Mouse (Mus musculus) embryonic facial prominence, embryonic 10.5 days (tissue): ENCODE measurements around the gene Rtl6. TPM values are rescaled to one million over a fixed set of nuclear protein-coding genes. Genes with fewer than 3 reads are reported as not detected.

Experiments
- DNase-seq: peaks from one replicate; pipeline ENCODE4 v3.0.0-alpha.2; 2017; ENCODE audit warnings: low spot score
- H3K27ac ChIP-seq: fragments of 300-500 bp; sonication (generic); replicated peaks from 2 replicates; pipeline ENCODE4 v1.5.1; 2016; ENCODE audit warnings: mild to moderate bottlenecking
- H3K27me3 ChIP-seq: fragments of 300-500 bp; sonication (generic); replicated peaks from 2 replicates; pipeline ENCODE4 v1.6.1; 2016; ENCODE audit warnings: low read depth, mild to moderate bottlenecking; ENCODE audit not compliant: poor library complexity, severe bottlenecking
- H3K36me3 ChIP-seq: fragments of 300-500 bp; sonication (generic); replicated peaks from 2 replicates; pipeline ENCODE4 v1.6.1; 2016; ENCODE audit warnings: mild to moderate bottlenecking, moderate library complexity
- H3K4me1 ChIP-seq: fragments of 300-500 bp; sonication (generic); 2 replicates; pipeline ENCODE4 v1.6.1; 2016
- H3K4me3 ChIP-seq: fragments of 300-500 bp; sonication (generic); 2 replicates; pipeline ENCODE4 v1.5.1; 2016; ENCODE audit warnings: mild to moderate bottlenecking, moderate library complexity
- H3K9me3 ChIP-seq: fragments of 300-500 bp; sonication (generic); 2 replicates; pipeline ENCODE4 v1.6.1; 2016; ENCODE audit warnings: mild to moderate bottlenecking
- WGBS: fragments of 180-500 bp; shearing (Covaris S2); methylation state at CpG from one replicate; pipeline ENCODE4 v1.1.7; 2016; 5-methylcytosine and 5-hydroxymethylcytosine counted together
- polyA plus RNA-seq: library from polyadenylated mRNA; unstranded; fragments of >200 nt; fragmentation: Nextera tagmentation; extraction: Ambion mirVana; gene quantifications from 2 replicates; pipeline ENCODE4 v1.2.1, GENCODE M21; 2016

Gene Rtl6
- polyA plus RNA-seq, 1 experiment from 2014 or later, result 26.0 TPM

- Histone ChIP-seq H3K36me3 (no peaks in the 10 kb centered on the region), H3K27me3 (no peaks in the 10 kb centered on the region; the same call in 1 of the 2 replicates), H3K9me3 (peaks cover 2% of the 10 kb centered on the region; the same call in 1 of the 2 replicates), H3K4me1 (no peaks in the 10 kb centered on the region), H3K4me3 (no peak overlapping the region), H3K27ac (no peak overlapping the region)
- WGBS, result 59% methylated on average over 4 of the region's 4 CpGs
- DNase-seq, result no peak
Measured at GRCm38 (mm10) chr15:84577019-84577418, 19.4 kb upstream of the Rtl6 start.

- Histone ChIP-seq H3K9me3 (no peaks in the 10 kb centered on the region), H3K27me3 (no peaks in the 10 kb centered on the region), H3K27ac (peak overlapping the region; percentile 54; the same call in 1 of the 2 replicates), H3K4me1 (peaks cover 1% of the 10 kb centered on the region; the same call in 1 of the 2 replicates), H3K4me3 (no peak overlapping the region), H3K36me3 (no peaks in the 10 kb centered on the region)
- 63% methylated on average over 17 of the region's 17 CpGs for WGBS
- DNase-seq, result peak; percentile 13
Measured at GRCm38 (mm10) chr15:84566568-84567110, 9.0 kb upstream of the Rtl6 start.

GRCm38 (mm10) chr15:84561501-84561900 lies 3.9 kb upstream of the Rtl6 start:
- Histone ChIP-seq H3K9me3 (peaks cover 5% of the 10 kb centered on the region), H3K27ac (no peak overlapping the region), H3K27me3 (0 out of 2 replicates have a peak, but pooled peaks cover 10% of the 10 kb centered on the region), H3K4me1 (peaks cover 28% of the 10 kb centered on the region), H3K36me3 (peaks cover 6% of the 10 kb centered on the region), H3K4me3 (no peak overlapping the region)
- WGBS, result 74% methylated on average over 2 of the region's 2 CpGs
- no peak for DNase-seq

GRCm38 (mm10) chr15:84556674-84557073 lies 949 bp downstream of the Rtl6 start:
- Histone ChIP-seq H3K27ac (peak overlapping the region; percentile 94), H3K4me3 (peak overlapping the region; percentile 75), H3K27me3 (0 out of 2 replicates have a peak, but pooled peaks cover 10% of the 10 kb centered on the region), H3K36me3 (peaks cover 43% of the 10 kb centered on the region), H3K4me1 (peaks cover 49% of the 10 kb centered on the region), H3K9me3 (peaks cover 11% of the 10 kb centered on the region)
- no peak for DNase-seq
- 97% methylated on average over 17 of the region's 17 CpGs for WGBS

GRCm38 (mm10) chr15:84551065-84551464 lies 6.6 kb downstream of the Rtl6 start:
- 84% methylated on average over 4 of the region's 4 CpGs for WGBS
- no peaks in the 10 kb centered on the region for H3K27me3 ChIP-seq
- H3K36me3 ChIP-seq, result peaks cover 32% of the 10 kb centered on the region
- H3K27ac ChIP-seq, result no peak overlapping the region
- no peak for DNase-seq
- peaks cover under 1% of the 10 kb centered on the region; the same call in 1 of the 2 replicates for H3K9me3 ChIP-seq
- H3K4me1 ChIP-seq, result peaks cover 18% of the 10 kb centered on the region
- H3K4me3 ChIP-seq, result no peak overlapping the region

- Histone ChIP-seq H3K9me3 (no peaks in the 10 kb centered on the region), H3K36me3 (peaks cover 15% of the 10 kb centered on the region), H3K4me1 (peaks cover 5% of the 10 kb centered on the region), H3K4me3 (no peak overlapping the region), H3K27ac (no peak overlapping the region), H3K27me3 (no peaks in the 10 kb centered on the region)
- 90% methylated on average over 6 of the region's 6 CpGs for WGBS
- no peak for DNase-seq
Measured at GRCm38 (mm10) chr15:84549291-84549797, 8.3 kb downstream of the Rtl6 start.

GRCm38 (mm10) chr15:84546028-84546427 lies 11.6 kb downstream of the Rtl6 start:
- Histone ChIP-seq H3K27ac (no peak overlapping the region), H3K27me3 (no peaks in the 10 kb centered on the region), H3K9me3 (no peaks in the 10 kb centered on the region), H3K4me3 (no peak overlapping the region), H3K36me3 (no peaks in the 10 kb centered on the region), H3K4me1 (peaks cover 3% of the 10 kb centered on the region)
- WGBS, result 95% methylated on average over 3 of the region's 3 CpGs
- DNase-seq, result no peak

- WGBS, result 59% methylated on average over 5 of the region's 5 CpGs
- no peaks in the 10 kb centered on the region for H3K9me3 ChIP-seq
- H3K4me1 ChIP-seq, result peaks cover 4% of the 10 kb centered on the region
- no peak overlapping the region for H3K4me3 ChIP-seq
- DNase-seq, result no peak
- no peaks in the 10 kb centered on the region for H3K36me3 ChIP-seq
- H3K27me3 ChIP-seq, result no peaks in the 10 kb centered on the region
- no peak overlapping the region for H3K27ac ChIP-seq
Measured at GRCm38 (mm10) chr15:84541175-84541574, 16.4 kb downstream of the Rtl6 start.

- no peaks in the 10 kb centered on the region for H3K27me3 ChIP-seq
- H3K4me3 ChIP-seq, result no peak overlapping the region
- peak; percentile 26 for DNase-seq
- 81% methylated on average over 15 of the region's 15 CpGs for WGBS
- H3K4me1 ChIP-seq, result peaks cover 4% of the 10 kb centered on the region
- no peak overlapping the region for H3K27ac ChIP-seq
- no peaks in the 10 kb centered on the region for H3K36me3 ChIP-seq
- peaks cover 3% of the 10 kb centered on the region; the same call in 1 of the 2 replicates for H3K9me3 ChIP-seq
Measured at GRCm38 (mm10) chr15:84538974-84539588, 18.5 kb downstream of the Rtl6 start.

- no peak for DNase-seq
- no peak overlapping the region for H3K4me3 ChIP-seq
- H3K36me3 ChIP-seq, result no peaks in the 10 kb centered on the region
- no peaks in the 10 kb centered on the region for H3K27me3 ChIP-seq
- H3K27ac ChIP-seq, result no peak overlapping the region
- peaks cover 4% of the 10 kb centered on the region for H3K4me1 ChIP-seq
- peaks cover 3% of the 10 kb centered on the region; the same call in 1 of the 2 replicates for H3K9me3 ChIP-seq
- 92% methylated on average over 10 of the region's 10 CpGs for WGBS
Measured at GRCm38 (mm10) chr15:84537117-84537516, 20.5 kb downstream of the Rtl6 start.

GRCm38 (mm10) chr15:84536611-84537010 lies 21.0 kb downstream of the Rtl6 start:
- Histone ChIP-seq H3K27me3 (no peaks in the 10 kb centered on the region), H3K9me3 (peaks cover 3% of the 10 kb centered on the region; the same call in 1 of the 2 replicates), H3K27ac (no peak overlapping the region), H3K4me1 (peaks cover 4% of the 10 kb centered on the region), H3K36me3 (no peaks in the 10 kb centered on the region), H3K4me3 (no peak overlapping the region)
- DNase-seq, result no peak
- 95% methylated on average over 9 of the region's 9 CpGs for WGBS

- Histone ChIP-seq H3K4me1 (peaks cover under 1% of the 10 kb centered on the region), H3K36me3 (no peaks in the 10 kb centered on the region), H3K27me3 (no peaks in the 10 kb centered on the region), H3K27ac (no peak overlapping the region), H3K9me3 (peaks cover 3% of the 10 kb centered on the region; the same call in 1 of the 2 replicates), H3K4me3 (no peak overlapping the region)
- 90% methylated on average over 2 of the region's 2 CpGs for WGBS
- DNase-seq, result no peak
Measured at GRCm38 (mm10) chr15:84535953-84536352, 21.7 kb downstream of the Rtl6 start.

GRCm38 (mm10) chr15:84532211-84532610 lies 25.4 kb downstream of the Rtl6 start:
- Histone ChIP-seq H3K9me3 (peaks cover 3% of the 10 kb centered on the region; the same call in 1 of the 2 replicates), H3K27ac (no peak overlapping the region), H3K4me3 (no peak overlapping the region)

More at GRCm38 (mm10) chr15:84532211-84532610, 25.4 kb downstream of the Rtl6 start:
- Histone ChIP-seq H3K36me3 (no peaks in the 10 kb centered on the region), H3K4me1 (peaks cover 3% of the 10 kb centered on the region; the same call in 1 of the 2 replicates), H3K27me3 (0 out of 2 replicates have a peak, but pooled peaks cover 4% of the 10 kb centered on the region)
- WGBS, result 80% methylated on average over 2 of the region's 2 CpGs
- no peak for DNase-seq
